Mouse (Mus musculus): ENCODE measurements at regions not wholly inside any gene's neighbourhood (a gene's known extent, or its start where the extent isn't known, plus 50 kb on each side); places are given as distances from the start of the nearest gene placed in this dataset.
"Not testable (repeated sequence)": the region's sequence is repeated elsewhere in the genome, so short reads cannot be mapped to it uniquely, and the experiment has no call there.

GRCm38 (mm10) chr17:91466822-91467221 is 374.0 kb upstream of the Nrxn1 start:
- Histone ChIP-seq H3K9me3 (replicated peaks; ENCODE audit: low read length) (no peaks in the 10 kb centered on the region), H3K9ac (ENCODE audit: low read depth, low read length) (no peak overlapping the region), H3K4me3 (replicated peaks; ENCODE audit: low read depth, low read length) (no peak overlapping the region), H3K27ac (no peak overlapping the region), H3K36me3 (ENCODE audit: insufficient read depth, low read length) (no peaks in the 10 kb centered on the region), H3K4me1 (replicated peaks; ENCODE audit: insufficient read depth, low read length) (no peaks in the 10 kb centered on the region), H3K27me3 (ENCODE audit: insufficient read depth, low read length) (no peaks in the 10 kb centered on the region), H3K4me2 (ENCODE audit: low read length) (no peak overlapping the region)
- TF ChIP-seq CTCF (IDR thresholded peaks at IDR 0.05; ENCODE audit: low read depth): no peak
- ATAC-seq (replicated peaks; ENCODE audit: low FRiP score, low read depth) (no peak), DNase-seq (ENCODE audit: low spot score) (no peak)
- 65% methylated on average over 8 of the region's 8 CpGs for WGBS

GRCm38 (mm10) chr17:91451711-91452110 is 358.8 kb upstream of the Nrxn1 start:
- Histone ChIP-seq H3K27ac (no peak overlapping the region), H3K4me3 (replicated peaks; ENCODE audit: low read depth, low read length) (no peak overlapping the region), H3K4me1 (replicated peaks; ENCODE audit: insufficient read depth, low read length) (no peaks in the 10 kb centered on the region), H3K4me2 (ENCODE audit: low read length) (no peak overlapping the region), H3K9ac (ENCODE audit: low read depth, low read length) (no peak overlapping the region), H3K36me3 (ENCODE audit: insufficient read depth, low read length) (no peaks in the 10 kb centered on the region), H3K9me3 (replicated peaks; ENCODE audit: low read length) (no peaks in the 10 kb centered on the region), H3K27me3 (ENCODE audit: insufficient read depth, low read length) (no peaks in the 10 kb centered on the region)
- ATAC-seq (replicated peaks; ENCODE audit: low FRiP score, low read depth) (no peak), DNase-seq (ENCODE audit: low spot score) (no peak)
- TF ChIP-seq CTCF (IDR thresholded peaks at IDR 0.05; ENCODE audit: low read depth): no peak

GRCm38 (mm10) chr17:91431780-91432720 is 339.2 kb upstream of the Nrxn1 start:
- 94% methylated on average over 8 of the region's 8 CpGs for WGBS
- not testable (repeated sequence) for H3K4me2 ChIP-seq (ENCODE audit: low read length); H3K36me3 ChIP-seq (ENCODE audit: insufficient read depth, low read length); H3K9me3 ChIP-seq (replicated peaks; ENCODE audit: low read length); H3K9ac ChIP-seq (ENCODE audit: low read depth, low read length); H3K4me3 ChIP-seq (replicated peaks; ENCODE audit: low read depth, low read length); H3K27ac ChIP-seq; H3K27me3 ChIP-seq (ENCODE audit: insufficient read depth, low read length); ATAC-seq (replicated peaks; ENCODE audit: low FRiP score, low read depth); H3K4me1 ChIP-seq (replicated peaks; ENCODE audit: insufficient read depth, low read length); DNase-seq (ENCODE audit: low spot score)

- ATAC-seq (replicated peaks; ENCODE audit: low FRiP score, low read depth) (no peak), DNase-seq (ENCODE audit: low spot score) (no peak)
- Histone ChIP-seq H3K27ac (no peak overlapping the region), H3K4me1 (replicated peaks; ENCODE audit: insufficient read depth, low read length) (no peaks in the 10 kb centered on the region), H3K4me3 (replicated peaks; ENCODE audit: low read depth, low read length) (no peak overlapping the region), H3K4me2 (ENCODE audit: low read length) (no peak overlapping the region), H3K36me3 (ENCODE audit: insufficient read depth, low read length) (no peaks in the 10 kb centered on the region), H3K27me3 (ENCODE audit: insufficient read depth, low read length) (no peaks in the 10 kb centered on the region), H3K9me3 (replicated peaks; ENCODE audit: low read length) (no peaks in the 10 kb centered on the region), H3K9ac (ENCODE audit: low read depth, low read length) (no peak overlapping the region)
- no peak for TF ChIP-seq CTCF (IDR thresholded peaks at IDR 0.05; ENCODE audit: low read depth)
- WGBS: 71% methylated on average over 1 of the region's 1 CpGs
Measured at GRCm38 (mm10) chr17:91430351-91430750, 337.5 kb upstream of the Nrxn1 start.

- no peak for DNase-seq (ENCODE audit: low spot score)
- Histone ChIP-seq H3K9ac (ENCODE audit: low read depth, low read length) (no peak overlapping the region), H3K27me3 (ENCODE audit: insufficient read depth, low read length) (no peaks in the 10 kb centered on the region), H3K4me1 (replicated peaks; ENCODE audit: insufficient read depth, low read length) (no peaks in the 10 kb centered on the region), H3K4me3 (replicated peaks; ENCODE audit: low read depth, low read length) (no peak overlapping the region), H3K4me2 (ENCODE audit: low read length) (no peak overlapping the region), H3K36me3 (ENCODE audit: insufficient read depth, low read length) (no peaks in the 10 kb centered on the region), H3K27ac (no peak overlapping the region), H3K9me3 (replicated peaks; ENCODE audit: low read length) (no peaks in the 10 kb centered on the region)
- ATAC-seq (replicated peaks; ENCODE audit: low FRiP score, low read depth): no peak
- TF ChIP-seq CTCF (IDR thresholded peaks at IDR 0.05; ENCODE audit: low read depth): no peak
- 91% methylated on average over 1 of the region's 1 CpGs for WGBS
Measured at GRCm38 (mm10) chr17:91425120-91425519, 332.2 kb upstream of the Nrxn1 start.

GRCm38 (mm10) chr17:91418582-91418981 is 325.7 kb upstream of the Nrxn1 start:
- TF ChIP-seq CTCF (IDR thresholded peaks at IDR 0.05; ENCODE audit: low read depth): no peak

More at GRCm38 (mm10) chr17:91418582-91418981, 325.7 kb upstream of the Nrxn1 start:
- no peak overlapping the region for H3K9ac ChIP-seq (ENCODE audit: low read depth, low read length)
- no peaks in the 10 kb centered on the region for H3K9me3 ChIP-seq (replicated peaks; ENCODE audit: low read length)
- H3K4me3 ChIP-seq (replicated peaks; ENCODE audit: low read depth, low read length): no peak overlapping the region
- no peak overlapping the region for H3K4me2 ChIP-seq (ENCODE audit: low read length)
- 43% methylated on average over 1 of the region's 1 CpGs for WGBS
- no peak for ATAC-seq (replicated peaks; ENCODE audit: low FRiP score, low read depth)
- H3K27ac ChIP-seq: no peak overlapping the region
- H3K27me3 ChIP-seq (ENCODE audit: insufficient read depth, low read length): no peaks in the 10 kb centered on the region
- H3K36me3 ChIP-seq (ENCODE audit: insufficient read depth, low read length): no peaks in the 10 kb centered on the region
- H3K4me1 ChIP-seq (replicated peaks; ENCODE audit: insufficient read depth, low read length): no peaks in the 10 kb centered on the region
- DNase-seq (ENCODE audit: low spot score): no peak

Data from kidney, postnatal 0 days (tissue).